Mouse (Mus musculus): ENCODE measurements at regions not wholly inside any gene's neighbourhood (a gene's known extent, or its start where the extent isn't known, plus 50 kb on each side); places are given as distances from the start of the nearest gene placed in this dataset.

DNA sequence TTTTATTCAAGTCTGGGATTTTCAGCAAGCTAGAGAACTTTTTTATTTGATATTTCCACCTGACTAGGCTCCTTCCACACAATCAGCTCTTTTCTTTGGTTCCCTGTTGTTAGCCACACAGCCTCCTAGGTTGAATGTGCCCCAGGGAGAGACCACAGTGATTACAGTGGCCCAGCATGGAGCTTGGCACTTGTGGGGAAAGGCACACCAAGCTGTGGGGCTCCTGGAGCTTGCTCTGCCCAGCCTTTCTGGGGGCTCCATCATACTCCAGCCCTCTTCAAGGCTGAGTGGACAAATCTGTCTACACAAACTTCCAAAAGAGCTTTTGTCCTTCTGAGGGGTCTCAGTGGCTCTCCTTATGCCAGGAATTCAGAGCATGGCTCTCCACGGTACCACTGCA lies 86.1 kb upstream of the Nox3 start:
- Histone ChIP-seq H3K27ac (ENCODE audit: insufficient read depth, low read length) (no peak overlapping the region), H3K4me3 (replicated peaks; ENCODE audit: insufficient read depth, low read depth, low read length) (no peak overlapping the region), H3K27me3 (ENCODE audit: control insufficient read depth, insufficient read depth, low read length) (no peaks in the 10 kb centered on the region), H3K4me1 (ENCODE audit: control insufficient read depth, insufficient read depth, low read length) (no peaks in the 10 kb centered on the region)
- WGBS = 31% methylated on average over 1 of the region's 1 CpGs
- DNase-seq = no peak
- TF ChIP-seq CTCF (IDR thresholded peaks at IDR 0.05; ENCODE audit: borderline replicate concordance, insufficient read depth, low read depth, low read length) (no peak), POLR2A (IDR thresholded peaks at IDR 0.05; ENCODE audit: borderline replicate concordance, insufficient read depth, low read length) (no peak)

DNA sequence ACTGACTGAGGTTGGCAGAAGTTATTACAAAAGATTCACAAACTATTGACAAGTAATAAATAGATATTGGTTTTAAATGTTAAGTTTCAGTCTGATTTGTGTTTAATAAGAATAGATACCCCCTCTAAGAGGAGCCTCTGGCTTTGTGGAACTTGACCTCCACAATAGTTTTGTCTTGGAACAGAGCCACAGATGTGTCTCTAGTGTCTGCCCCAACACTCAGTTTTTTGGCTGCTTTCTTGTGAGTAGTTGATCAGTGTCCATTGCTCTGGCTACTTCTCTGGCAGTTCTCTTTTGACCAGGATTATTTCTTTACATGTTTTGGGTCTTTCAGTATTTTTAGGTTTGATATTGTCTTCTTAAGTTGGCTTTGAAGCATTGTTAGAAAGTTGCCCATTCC lies 81.6 kb upstream of the Nox3 start:
- no peak overlapping the region for H3K4me3 ChIP-seq (replicated peaks; ENCODE audit: insufficient read depth, low read depth, low read length)
- no peak for DNase-seq
- H3K4me1 ChIP-seq (ENCODE audit: control insufficient read depth, insufficient read depth, low read length) = no peaks in the 10 kb centered on the region
- no peak overlapping the region for H3K27ac ChIP-seq (ENCODE audit: insufficient read depth, low read length)
- TF ChIP-seq CTCF (IDR thresholded peaks at IDR 0.05; ENCODE audit: borderline replicate concordance, insufficient read depth, low read depth, low read length) (no peak), POLR2A (IDR thresholded peaks at IDR 0.05; ENCODE audit: borderline replicate concordance, insufficient read depth, low read length) (no peak)
- no peaks in the 10 kb centered on the region for H3K27me3 ChIP-seq (ENCODE audit: control insufficient read depth, insufficient read depth, low read length)

DNA sequence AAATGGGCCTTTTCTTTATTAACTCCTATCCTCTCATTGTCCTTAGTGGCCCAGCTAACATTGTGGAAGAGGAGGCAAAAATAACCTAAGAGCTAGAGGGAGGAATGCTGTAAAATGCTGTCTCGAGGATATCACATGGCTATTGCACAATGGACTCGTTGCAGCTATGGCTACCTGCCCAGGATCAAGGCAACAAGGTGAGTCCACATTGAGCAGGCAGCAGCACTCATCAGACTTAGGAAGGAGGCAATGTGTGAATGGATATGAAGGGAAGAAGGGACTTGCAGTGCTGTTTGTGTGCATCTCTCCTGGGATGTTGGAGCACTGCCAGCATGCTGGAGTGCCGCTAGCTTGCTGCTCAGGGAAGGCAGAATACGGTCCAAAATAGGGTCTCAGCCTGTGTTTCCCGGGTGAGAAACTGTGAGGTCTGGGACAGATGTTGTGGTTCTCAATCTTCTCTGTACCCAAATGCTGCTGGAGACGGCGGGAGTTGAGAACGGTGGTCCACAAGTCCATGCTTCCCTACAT lies 51.8 kb upstream of the Nox3 start:
- Histone ChIP-seq H3K4me3 (replicated peaks; ENCODE audit: insufficient read depth, low read depth, low read length) (no peak overlapping the region), H3K27ac (ENCODE audit: insufficient read depth, low read length) (no peak overlapping the region), H3K27me3 (ENCODE audit: control insufficient read depth, insufficient read depth, low read length) (no peaks in the 10 kb centered on the region), H3K4me1 (ENCODE audit: control insufficient read depth, insufficient read depth, low read length) (no peaks in the 10 kb centered on the region)
- no peak for TF ChIP-seq POLR2A (IDR thresholded peaks at IDR 0.05; ENCODE audit: borderline replicate concordance, insufficient read depth, low read length)
- no peak for TF ChIP-seq CTCF (IDR thresholded peaks at IDR 0.05; ENCODE audit: borderline replicate concordance, insufficient read depth, low read depth, low read length)
- 47% methylated on average over 8 of the region's 8 CpGs for WGBS
- DNase-seq = no peak

All from cerebellum, adult 2 months (tissue).